Mouse (Mus musculus): Measurements from ENCODE around the gene Ptprz1. TPM values are rescaled to one million over a fixed set of nuclear protein-coding genes. Genes with fewer than 3 reads are reported as not detected.
A peak's percentile ranks its signal among the peaks of the same experiment; 100 is the strongest.

Gene Ptprz1
- 0.63 and 0.64 TPM in 2 replicates for polyA plus RNA-seq (2014; fragmentation: Nextera tagmentation; extraction: Ambion mirVana)

DNA sequence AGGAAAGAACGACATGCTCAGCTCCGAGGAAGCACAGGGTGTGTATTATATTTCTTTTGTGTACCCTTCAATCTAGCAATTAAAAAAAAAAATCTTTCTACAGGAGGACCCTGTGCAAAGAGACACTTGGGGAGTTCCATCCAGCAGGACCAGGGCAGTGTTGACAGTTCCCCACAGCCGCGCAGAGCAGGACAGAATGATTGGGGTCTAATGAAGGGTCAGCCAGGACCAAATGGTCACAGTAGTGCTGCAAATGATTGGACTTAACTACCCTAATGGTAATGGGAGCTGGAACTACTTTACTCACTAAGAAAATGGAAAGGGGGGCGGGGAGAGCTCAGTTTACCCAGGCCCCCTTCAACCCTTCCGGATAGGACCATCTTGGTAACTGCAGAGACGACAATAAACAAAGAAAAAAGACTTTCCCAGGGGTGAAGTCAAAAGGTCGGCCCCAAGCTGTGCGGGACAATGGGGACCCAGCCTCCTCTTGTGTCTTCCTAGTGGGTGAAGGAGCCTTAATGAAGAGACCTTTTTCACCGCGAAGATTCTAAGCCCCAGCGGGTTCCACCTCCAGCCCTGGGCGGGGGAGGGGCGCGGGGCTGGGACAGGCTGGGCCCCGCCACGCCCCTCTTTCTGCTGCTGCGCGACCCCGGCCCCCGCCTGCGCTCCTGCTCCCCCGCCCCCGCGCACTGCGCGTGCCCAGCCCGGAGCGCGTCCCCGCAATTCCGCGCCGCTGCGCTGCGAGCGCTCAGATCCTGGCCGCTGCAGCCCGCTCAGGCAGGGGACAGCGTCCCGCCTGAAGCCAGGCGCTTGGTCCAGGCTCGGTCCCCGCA lies at the start of gene Ptprz1:
Ptprz1 (plus strand) TSS at position 722 of the 833 bp plus-strand sequence.
- peak within 1 kb of the TSS; percentile 62 for H3K4me3 ChIP-seq (ENCODE audit: low read depth, low read length)
- WGBS (ENCODE audit: insufficient replicate concordance) = under 1% methylated on average over 24 of the region's 44 CpGs
- H3K36me3 ChIP-seq (ENCODE audit: control insufficient read depth, insufficient read depth, low read length) = no peaks in the 10 kb centered on the region
- no peak within 1 kb of the TSS for H3K27ac ChIP-seq (ENCODE audit: low read depth, low read length)
- H3K4me2 ChIP-seq = peak within 1 kb of the TSS; percentile 96
- H3K9ac ChIP-seq (ENCODE audit: low read depth, low read length) = peak within 1 kb of the TSS; percentile 12
- peak; percentile 79 for ATAC-seq (replicated peaks; ENCODE audit: insufficient number of reproducible peaks, low FRiP score, low TSS enrichment)
- H3K27me3 ChIP-seq (ENCODE audit: control insufficient read depth, insufficient read depth, low read length) = no peaks in the 10 kb centered on the region; the same call in 1 of the 2 replicates
- no peaks in the 10 kb centered on the region for H3K4me1 ChIP-seq (ENCODE audit: control insufficient read depth, insufficient read depth, low read length)
- no peaks in the 10 kb centered on the region for H3K9me3 ChIP-seq (replicated peaks; ENCODE audit: control insufficient read depth, low read length)

DNA sequence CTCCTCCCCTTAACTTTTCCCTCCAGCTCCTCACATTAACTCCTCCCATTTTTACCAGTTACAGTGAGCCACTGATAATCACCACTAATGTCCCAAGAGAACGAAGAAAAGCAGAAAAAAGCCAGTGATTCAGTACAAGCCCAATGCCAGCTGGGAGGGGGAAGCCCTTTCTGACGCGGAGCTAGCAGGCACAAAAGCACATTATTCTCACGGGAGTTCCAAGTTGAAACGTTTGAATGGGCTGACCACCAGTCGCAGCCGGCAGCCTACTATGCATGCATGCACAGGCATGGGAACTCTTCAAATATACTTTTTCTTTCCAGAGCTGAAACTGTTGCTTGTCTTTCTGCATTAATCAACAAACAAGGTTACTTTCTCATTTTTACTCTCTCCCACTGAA lies 41.7 kb upstream of the Ptprz1 start:
- Histone ChIP-seq H3K9ac (ENCODE audit: low read depth, low read length) (no peak overlapping the region), H3K9me3 (replicated peaks; ENCODE audit: control insufficient read depth, low read length) (no peaks in the 10 kb centered on the region), H3K36me3 (ENCODE audit: control insufficient read depth, insufficient read depth, low read length) (no peaks in the 10 kb centered on the region), H3K4me3 (ENCODE audit: low read depth, low read length) (no peak overlapping the region), H3K27me3 (ENCODE audit: control insufficient read depth, insufficient read depth, low read length) (no peaks in the 10 kb centered on the region), H3K27ac (ENCODE audit: low read depth, low read length) (no peak overlapping the region), H3K4me1 (ENCODE audit: control insufficient read depth, insufficient read depth, low read length) (no peaks in the 10 kb centered on the region), H3K4me2 (no peak overlapping the region)
- WGBS (ENCODE audit: insufficient replicate concordance) = 47% methylated on average over 7 of the region's 7 CpGs
- ATAC-seq (replicated peaks; ENCODE audit: insufficient number of reproducible peaks, low FRiP score, low TSS enrichment) = no peak

DNA sequence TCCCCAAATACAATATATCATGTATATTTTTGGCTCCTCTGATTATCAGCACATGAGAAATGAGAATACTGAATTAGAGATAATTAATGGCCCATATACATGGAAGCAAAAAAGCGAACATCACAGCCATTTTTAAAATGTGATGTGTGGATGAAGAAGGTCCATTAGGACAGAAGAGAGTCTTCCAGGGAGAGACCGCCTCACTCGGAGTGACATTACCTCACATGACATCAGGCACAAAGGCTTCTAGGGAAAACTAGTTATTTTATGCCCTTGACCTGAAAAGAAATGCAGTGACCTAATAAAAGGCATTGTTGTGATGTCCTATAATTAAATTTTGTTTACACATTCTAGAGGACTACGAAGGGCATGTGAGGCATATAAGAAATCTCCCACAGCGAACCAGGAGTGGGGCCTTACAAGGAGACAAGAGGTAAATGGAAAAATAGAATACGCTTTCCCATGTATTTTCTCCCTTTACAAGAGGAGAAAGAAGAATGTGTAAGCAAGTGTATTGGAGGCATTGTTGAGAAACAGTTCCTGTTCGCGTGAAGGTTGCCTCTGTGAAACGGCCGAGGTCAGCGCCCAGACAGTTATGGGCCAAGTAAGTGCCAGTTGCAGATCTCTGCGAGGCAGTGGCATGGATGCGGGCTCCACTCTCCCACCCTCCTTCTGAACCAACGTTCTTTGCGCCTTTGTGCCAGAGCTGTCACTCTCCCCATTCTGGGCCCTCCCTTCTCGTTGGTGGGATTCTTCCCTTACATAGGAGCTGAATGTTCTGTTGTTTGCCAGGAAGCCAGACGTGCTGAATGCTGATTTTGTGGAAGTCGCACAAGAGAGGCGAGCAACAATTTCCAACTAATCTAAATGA lies 41.0 kb upstream of the Ptprz1 start:
- Histone ChIP-seq H3K27ac (ENCODE audit: low read depth, low read length) (no peak overlapping the region), H3K27me3 (ENCODE audit: control insufficient read depth, insufficient read depth, low read length) (no peaks in the 10 kb centered on the region), H3K9ac (ENCODE audit: low read depth, low read length) (no peak overlapping the region), H3K4me3 (ENCODE audit: low read depth, low read length) (no peak overlapping the region), H3K4me2 (no peak overlapping the region), H3K4me1 (ENCODE audit: control insufficient read depth, insufficient read depth, low read length) (no peaks in the 10 kb centered on the region), H3K36me3 (ENCODE audit: control insufficient read depth, insufficient read depth, low read length) (no peaks in the 10 kb centered on the region), H3K9me3 (replicated peaks; ENCODE audit: control insufficient read depth, low read length) (no peaks in the 10 kb centered on the region)
- ATAC-seq (replicated peaks; ENCODE audit: insufficient number of reproducible peaks, low FRiP score, low TSS enrichment) = no peak
- WGBS (ENCODE audit: insufficient replicate concordance) = 76% methylated on average over 19 of the region's 19 CpGs

DNA sequence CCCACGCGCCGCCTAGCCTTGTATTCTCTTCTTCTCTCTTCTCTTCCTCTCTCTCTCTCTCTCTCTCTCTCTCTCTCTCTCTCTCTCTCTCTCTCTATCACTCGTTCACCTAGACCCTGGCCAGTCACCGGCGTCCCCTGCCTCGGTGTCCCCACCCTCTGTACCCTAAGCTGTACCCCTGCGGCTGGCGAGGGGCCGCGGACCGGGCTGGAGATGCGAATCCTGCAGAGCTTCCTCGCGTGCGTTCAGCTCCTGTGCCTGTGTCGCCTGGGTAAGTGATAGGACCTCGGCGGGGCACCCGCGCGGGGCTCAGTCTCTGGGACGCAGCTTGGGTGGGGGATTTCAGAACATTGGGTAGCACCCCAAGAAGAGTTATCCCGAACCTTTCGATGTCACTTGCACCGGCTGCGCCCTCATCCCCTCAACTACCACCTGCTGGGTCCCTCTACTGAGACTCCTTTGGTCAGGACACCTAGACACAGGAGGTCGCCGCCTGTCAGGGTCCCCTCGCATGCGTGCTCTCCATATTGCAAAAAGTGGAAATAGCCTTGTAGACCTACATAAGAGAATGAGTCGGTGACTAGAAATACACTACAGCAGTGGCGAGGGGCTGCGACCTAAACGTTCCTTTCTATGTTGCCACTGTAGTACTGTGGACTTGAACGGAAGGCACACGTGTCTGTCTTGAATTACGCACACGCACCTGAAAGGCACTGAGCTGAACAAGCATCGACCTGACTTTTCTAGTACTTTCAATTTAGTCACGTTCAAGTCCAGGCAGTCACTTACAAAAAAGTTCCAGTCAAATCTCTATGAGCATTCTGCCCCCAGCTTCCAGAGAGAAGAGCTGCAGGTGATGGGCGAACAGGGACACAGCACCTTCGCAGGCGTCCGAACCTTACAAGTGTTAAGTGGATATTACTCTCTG lies 576 bp downstream of the Ptprz1 start:
- 3% methylated on average over 45 of the region's 45 CpGs for WGBS (ENCODE audit: insufficient replicate concordance)
- no peaks in the 10 kb centered on the region for H3K9me3 ChIP-seq (replicated peaks; ENCODE audit: control insufficient read depth, low read length)
- H3K27me3 ChIP-seq (ENCODE audit: control insufficient read depth, insufficient read depth, low read length) = no peaks in the 10 kb centered on the region; the same call in 1 of the 2 replicates
- peak; percentile 56 for ATAC-seq (replicated peaks; ENCODE audit: insufficient number of reproducible peaks, low FRiP score, low TSS enrichment)
- H3K36me3 ChIP-seq (ENCODE audit: control insufficient read depth, insufficient read depth, low read length) = no peaks in the 10 kb centered on the region
- peak overlapping the region; percentile 12 for H3K9ac ChIP-seq (ENCODE audit: low read depth, low read length)
- no peaks in the 10 kb centered on the region for H3K4me1 ChIP-seq (ENCODE audit: control insufficient read depth, insufficient read depth, low read length)
- peak overlapping the region; percentile 62 for H3K4me3 ChIP-seq (ENCODE audit: low read depth, low read length)
- H3K4me2 ChIP-seq = peak overlapping the region; percentile 96
- H3K27ac ChIP-seq (ENCODE audit: low read depth, low read length) = no peak overlapping the region

DNA sequence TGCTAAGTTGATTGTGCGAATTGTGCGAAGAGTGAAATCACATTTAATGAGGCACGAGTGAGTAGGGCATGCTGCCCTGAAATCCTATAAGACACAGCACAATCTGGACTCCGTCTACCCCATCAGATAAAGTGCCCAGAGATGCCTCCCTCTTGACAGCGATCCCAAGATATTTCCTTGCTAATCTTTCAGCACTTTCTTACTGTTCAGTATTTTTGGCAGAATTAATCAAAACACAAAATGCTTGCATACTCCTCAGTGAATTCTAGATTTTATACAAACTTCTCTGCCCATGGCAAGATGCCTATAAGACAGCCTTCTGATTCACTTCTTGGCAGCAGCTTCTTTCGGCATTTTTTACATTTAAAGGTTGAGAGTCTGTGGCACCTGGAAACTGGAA lies 12.7 kb downstream of the Ptprz1 start:
- no peaks in the 10 kb centered on the region for H3K36me3 ChIP-seq (ENCODE audit: control insufficient read depth, insufficient read depth, low read length)

DNA sequence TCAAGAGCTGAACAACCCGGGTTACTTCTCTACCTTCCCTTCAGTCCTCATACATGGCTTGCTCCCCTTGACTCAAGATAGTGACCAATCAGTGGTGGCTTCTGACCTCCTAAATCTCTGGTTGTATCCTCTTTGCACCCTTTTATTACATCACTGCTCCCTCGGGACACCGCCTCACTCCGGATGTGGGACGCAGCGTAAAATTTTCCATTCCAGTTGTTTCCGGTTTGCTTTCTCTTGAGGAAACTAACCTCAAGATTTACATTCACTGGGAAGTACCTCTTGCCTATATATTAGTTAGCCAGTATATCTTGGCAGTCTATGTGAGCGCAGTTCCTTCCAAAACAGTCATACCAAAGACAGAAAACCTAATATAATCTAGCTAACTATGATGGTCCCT lies 14.0 kb downstream of the Ptprz1 start:
- no peaks in the 10 kb centered on the region for H3K4me1 ChIP-seq (ENCODE audit: control insufficient read depth, insufficient read depth, low read length)
- no peak overlapping the region for H3K9ac ChIP-seq (ENCODE audit: low read depth, low read length)
- H3K9me3 ChIP-seq (replicated peaks; ENCODE audit: control insufficient read depth, low read length) = no peaks in the 10 kb centered on the region
- no peak overlapping the region for H3K4me3 ChIP-seq (ENCODE audit: low read depth, low read length)
- H3K27ac ChIP-seq (ENCODE audit: low read depth, low read length) = no peak overlapping the region
- no peaks in the 10 kb centered on the region for H3K27me3 ChIP-seq (ENCODE audit: control insufficient read depth, insufficient read depth, low read length)
- no peaks in the 10 kb centered on the region for H3K36me3 ChIP-seq (ENCODE audit: control insufficient read depth, insufficient read depth, low read length)
- no peak for ATAC-seq (replicated peaks; ENCODE audit: insufficient number of reproducible peaks, low FRiP score, low TSS enrichment)
- 81% methylated on average over 8 of the region's 8 CpGs for WGBS (ENCODE audit: insufficient replicate concordance)
- no peak overlapping the region for H3K4me2 ChIP-seq

More for the DNA sequence above, 12.7 kb downstream of the Ptprz1 start:
- Histone ChIP-seq H3K4me3 (ENCODE audit: low read depth, low read length) (no peak overlapping the region), H3K9ac (ENCODE audit: low read depth, low read length) (no peak overlapping the region), H3K9me3 (replicated peaks; ENCODE audit: control insufficient read depth, low read length) (no peaks in the 10 kb centered on the region), H3K27me3 (ENCODE audit: control insufficient read depth, insufficient read depth, low read length) (no peaks in the 10 kb centered on the region), H3K4me2 (no peak overlapping the region), H3K4me1 (ENCODE audit: control insufficient read depth, insufficient read depth, low read length) (no peaks in the 10 kb centered on the region), H3K27ac (ENCODE audit: low read depth, low read length) (no peak overlapping the region)
- ATAC-seq (replicated peaks; ENCODE audit: insufficient number of reproducible peaks, low FRiP score, low TSS enrichment) = no peak
- 81% methylated on average over 6 of the region's 6 CpGs for WGBS (ENCODE audit: insufficient replicate concordance)

DNA sequence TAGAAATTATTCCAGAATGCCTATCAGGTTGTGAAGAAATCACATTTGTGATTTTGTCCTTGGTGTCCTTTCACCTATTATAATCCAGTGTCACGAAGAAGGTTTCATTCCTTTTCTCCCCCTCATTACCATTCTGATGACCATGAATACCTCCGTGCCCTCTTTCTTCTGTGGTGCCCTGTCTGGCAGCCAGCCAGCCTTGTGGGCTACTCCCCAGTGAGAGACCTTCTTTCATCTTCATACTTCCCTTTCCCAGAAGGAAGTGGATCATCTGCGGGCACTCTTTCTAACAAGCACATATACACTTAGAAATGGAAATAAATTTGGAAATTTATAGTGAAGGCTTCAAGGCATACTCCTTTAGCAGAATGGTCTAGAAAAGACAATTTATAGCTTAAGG lies 26.7 kb downstream of the Ptprz1 start:
- Histone ChIP-seq H3K9me3 (replicated peaks; ENCODE audit: control insufficient read depth, low read length) (no peaks in the 10 kb centered on the region), H3K36me3 (ENCODE audit: control insufficient read depth, insufficient read depth, low read length) (no peaks in the 10 kb centered on the region), H3K27ac (ENCODE audit: low read depth, low read length) (no peak overlapping the region), H3K4me1 (ENCODE audit: control insufficient read depth, insufficient read depth, low read length) (no peaks in the 10 kb centered on the region), H3K27me3 (ENCODE audit: control insufficient read depth, insufficient read depth, low read length) (no peaks in the 10 kb centered on the region), H3K4me3 (ENCODE audit: low read depth, low read length) (no peak overlapping the region), H3K4me2 (no peak overlapping the region), H3K9ac (ENCODE audit: low read depth, low read length) (no peak overlapping the region)
- no peak for ATAC-seq (replicated peaks; ENCODE audit: insufficient number of reproducible peaks, low FRiP score, low TSS enrichment)
- 64% methylated on average over 3 of the region's 3 CpGs for WGBS (ENCODE audit: insufficient replicate concordance)
